Mouse (Mus musculus) liver, embryonic 15.5 days (tissue): Measurements from ENCODE around the gene Polr2h. TPM values are rescaled to one million over a fixed set of nuclear protein-coding genes. Genes with fewer than 3 reads are reported as not detected.

Experiments
- ATAC-seq: fragments of 200-750 bp; cut with Nextera tagmentation; 2 replicates; pipeline ENCODE4 v1.8.0; 2017; ENCODE audit warnings: moderate number of reproducible peaks, mild to moderate bottlenecking, moderate library complexity; ENCODE audit not compliant: insufficient read depth
- H3K27ac ChIP-seq: fragments of 300-500 bp; sonication (generic); replicated peaks from 2 replicates; pipeline ENCODE4 v1.5.1; 2015; ENCODE audit warnings: mild to moderate bottlenecking, inconsistent platforms
- H3K27me3 ChIP-seq: fragments of 300-500 bp; sonication (generic); 2 replicates; pipeline ENCODE4 v1.6.1; 2015; ENCODE audit warnings: mild to moderate bottlenecking, inconsistent platforms
- H3K36me3 ChIP-seq: fragments of 300-500 bp; sonication (generic); replicated peaks from 2 replicates; pipeline ENCODE4 v1.6.1; 2015; ENCODE audit warnings: moderate library complexity, mild to moderate bottlenecking, inconsistent platforms
- H3K4me1 ChIP-seq: fragments of 300-500 bp; sonication (generic); replicated peaks from 2 replicates; pipeline ENCODE4 v1.6.1; 2015; ENCODE audit warnings: inconsistent platforms
- H3K4me2 ChIP-seq: fragments of 300-500 bp; sonication (generic); 2 replicates; pipeline ENCODE4 v1.6.1; 2015; ENCODE audit warnings: moderate library complexity, mild to moderate bottlenecking, inconsistent platforms
- H3K4me3 ChIP-seq: fragments of 300-500 bp; sonication (generic); replicated peaks from 2 replicates; pipeline ENCODE4 v1.5.1; 2015; ENCODE audit warnings: mild to moderate bottlenecking, inconsistent platforms
- H3K9ac ChIP-seq: fragments of 300-500 bp; sonication (generic); 2 replicates; pipeline ENCODE4 v1.6.1; 2015; ENCODE audit warnings: moderate library complexity, mild to moderate bottlenecking, inconsistent platforms
- H3K9me3 ChIP-seq: fragments of 300-500 bp; sonication (generic); replicated peaks from 2 replicates; pipeline ENCODE4 v1.6.1; 2016; ENCODE audit warnings: inconsistent platforms
- WGBS: fragments of 180-500 bp; shearing (Covaris S2); methylation state at CpG from one replicate; pipeline ENCODE4 v1.1.7; 2015; ENCODE audit warnings: mixed read lengths; ENCODE audit not compliant: insufficient replicate concordance; 5-methylcytosine and 5-hydroxymethylcytosine counted together
- polyA plus RNA-seq: library from polyadenylated mRNA; unstranded; fragments of >200 nt; fragmentation: Nextera tagmentation; extraction: Ambion mirVana; gene quantifications from 2 replicates; pipeline ENCODE4 v1.2.1, GENCODE M21; 2015

Gene Polr2h
- polyA plus RNA-seq, 1 experiment from 2014 or later: 39.3 TPM

DNA sequence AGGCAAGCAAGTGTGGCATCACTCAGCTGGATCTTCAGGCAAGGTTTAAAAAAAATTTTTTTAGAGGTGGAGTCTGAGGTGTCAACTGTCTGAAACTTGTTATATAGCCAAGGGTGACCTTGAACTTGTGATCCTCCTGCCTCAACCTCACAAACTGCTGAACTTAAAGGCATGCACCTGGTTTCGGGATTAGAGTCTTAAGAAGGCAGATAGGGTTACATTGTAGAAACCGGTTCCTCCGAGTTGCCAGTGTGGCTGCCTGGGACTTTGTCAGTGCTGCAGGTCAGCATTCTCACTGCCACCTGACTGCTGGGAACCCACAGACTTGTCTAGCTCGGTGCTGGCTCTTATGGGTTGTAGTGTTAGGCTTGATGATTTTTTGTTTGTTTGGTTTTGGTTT lies 5.8 kb downstream of the Polr2h start:
- WGBS: 56% methylated on average over 4 of the region's 4 CpGs
- Histone ChIP-seq H3K9ac (no peak overlapping the region), H3K36me3 (peaks cover 23% of the 10 kb centered on the region), H3K4me1 (peaks cover 17% of the 10 kb centered on the region), H3K4me2 (no peak overlapping the region), H3K4me3 (no peak overlapping the region), H3K9me3 (no peaks in the 10 kb centered on the region), H3K27me3 (0 out of 2 replicates have a peak, but pooled peaks cover 19% of the 10 kb centered on the region), H3K27ac (no peak overlapping the region)
- no peak for ATAC-seq

DNA sequence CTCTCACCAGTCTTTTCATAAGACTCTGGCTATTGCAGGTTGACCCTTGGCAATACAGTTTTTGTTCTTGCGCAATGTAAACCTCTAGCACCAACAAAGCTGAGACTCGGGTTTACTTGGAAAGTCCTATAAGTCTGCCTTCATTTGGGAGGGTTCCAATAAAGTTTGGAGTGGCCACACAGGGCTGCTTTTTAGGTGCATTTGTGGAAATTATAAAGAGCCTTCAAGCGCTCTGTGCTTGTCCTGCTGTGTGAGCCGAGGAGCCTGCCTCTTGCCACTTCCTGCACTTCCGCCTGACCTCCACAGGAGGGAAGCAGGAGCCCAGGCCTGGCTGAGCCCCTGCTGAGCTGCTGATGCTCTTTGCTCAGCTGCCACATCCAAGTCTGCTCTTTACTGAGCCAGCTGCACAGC lies 6.9 kb downstream of the Polr2h start:
- Histone ChIP-seq H3K9me3 (no peaks in the 10 kb centered on the region), H3K9ac (no peak overlapping the region), H3K27me3 (peaks cover 29% of the 10 kb centered on the region), H3K4me1 (peaks cover 10% of the 10 kb centered on the region), H3K36me3 (peaks cover 23% of the 10 kb centered on the region), H3K27ac (no peak overlapping the region), H3K4me2 (no peak overlapping the region), H3K4me3 (no peak overlapping the region)
- peak; percentile 59 for ATAC-seq
- WGBS: 30% methylated on average over 5 of the region's 5 CpGs

- peaks cover 10% of the 10 kb centered on the region for H3K4me1 ChIP-seq
- no peak for ATAC-seq
- H3K9me3 ChIP-seq: no peaks in the 10 kb centered on the region
- H3K36me3 ChIP-seq: peaks cover 17% of the 10 kb centered on the region
- no peak overlapping the region for H3K4me3 ChIP-seq
- H3K27me3 ChIP-seq: peaks cover 38% of the 10 kb centered on the region
- no peak overlapping the region for H3K27ac ChIP-seq
- 77% methylated on average over 7 of the region's 7 CpGs for WGBS
- no peak overlapping the region for H3K4me2 ChIP-seq
- no peak overlapping the region for H3K9ac ChIP-seq
Observed at GRCm38 (mm10) chr16:20725321-20725720, 7.9 kb downstream of the Polr2h start.

GRCm38 (mm10) chr16:20725750-20726149 lies 8.3 kb downstream of the Polr2h start:
- peaks cover 10% of the 10 kb centered on the region for H3K4me1 ChIP-seq
- no peaks in the 10 kb centered on the region for H3K9me3 ChIP-seq
- no peak overlapping the region for H3K9ac ChIP-seq
- H3K27ac ChIP-seq: no peak overlapping the region
- H3K4me2 ChIP-seq: no peak overlapping the region
- peaks cover 42% of the 10 kb centered on the region for H3K27me3 ChIP-seq
- WGBS: 54% methylated on average over 4 of the region's 4 CpGs
- peaks cover 12% of the 10 kb centered on the region; the same call in 1 of the 2 replicates for H3K36me3 ChIP-seq
- H3K4me3 ChIP-seq: no peak overlapping the region
- ATAC-seq: no peak

- Histone ChIP-seq H3K4me2 (no peak overlapping the region), H3K27ac (no peak overlapping the region), H3K4me1 (peaks cover 10% of the 10 kb centered on the region), H3K9me3 (no peaks in the 10 kb centered on the region), H3K36me3 (peaks cover 9% of the 10 kb centered on the region; the same call in 1 of the 2 replicates), H3K27me3 (peaks cover 49% of the 10 kb centered on the region), H3K4me3 (no peak overlapping the region), H3K9ac (no peak overlapping the region)
- WGBS: 23% methylated on average over 1 of the region's 1 CpGs
- no peak for ATAC-seq
Observed at GRCm38 (mm10) chr16:20726384-20726783, 8.9 kb downstream of the Polr2h start.

DNA sequence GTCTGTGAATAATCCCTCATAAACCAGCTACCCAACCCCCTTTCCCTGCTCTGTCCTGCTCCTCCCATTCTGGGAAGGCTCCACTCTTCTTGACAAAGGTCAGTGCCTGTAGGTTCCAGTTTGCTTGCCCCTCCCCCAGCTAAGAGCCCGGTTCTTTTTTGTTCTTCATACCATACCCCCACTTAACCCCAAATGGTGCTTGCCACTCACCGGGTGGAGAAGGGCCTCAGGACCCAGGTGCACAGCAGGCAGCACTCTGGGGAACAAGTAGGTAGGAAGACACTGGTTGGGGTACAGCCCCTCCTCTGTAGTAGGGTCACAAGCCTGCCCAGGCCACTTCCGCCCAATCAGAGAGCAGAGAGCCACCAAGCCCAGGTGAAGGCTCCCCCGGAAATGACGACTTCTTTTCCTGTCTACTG lies 12.8 kb downstream of the Polr2h start:
- Histone ChIP-seq H3K4me3 (peak overlapping the region; percentile 38), H3K27ac (peak overlapping the region; percentile 56), H3K36me3 (no peaks in the 10 kb centered on the region), H3K4me2 (peak overlapping the region; percentile 19; the same call in 1 of the 2 replicates), H3K9ac (no peak overlapping the region), H3K27me3 (peaks cover 85% of the 10 kb centered on the region), H3K4me1 (peaks cover 16% of the 10 kb centered on the region), H3K9me3 (no peaks in the 10 kb centered on the region)
- WGBS: 25% methylated on average over 5 of the region's 5 CpGs
- peak; percentile 85 for ATAC-seq

GRCm38 (mm10) chr16:20731688-20732087 lies 14.2 kb downstream of the Polr2h start:
- no peak for ATAC-seq
- WGBS: 45% methylated on average over 5 of the region's 5 CpGs
- no peaks in the 10 kb centered on the region for H3K36me3 ChIP-seq
- no peak overlapping the region for H3K9ac ChIP-seq
- H3K27me3 ChIP-seq: peaks cover 87% of the 10 kb centered on the region
- H3K4me1 ChIP-seq: peaks cover 16% of the 10 kb centered on the region
- H3K9me3 ChIP-seq: no peaks in the 10 kb centered on the region
- H3K27ac ChIP-seq: no peak overlapping the region
- no peak overlapping the region for H3K4me2 ChIP-seq
- H3K4me3 ChIP-seq: no peak overlapping the region

- Histone ChIP-seq H3K27ac (no peak overlapping the region), H3K27me3 (peaks cover 89% of the 10 kb centered on the region), H3K4me3 (peak overlapping the region; percentile 52), H3K9me3 (no peaks in the 10 kb centered on the region), H3K4me2 (peak overlapping the region; percentile 73), H3K36me3 (no peaks in the 10 kb centered on the region), H3K4me1 (peaks cover 16% of the 10 kb centered on the region), H3K9ac (peak overlapping the region; percentile 25; the same call in 1 of the 2 replicates)
- WGBS: 2% methylated on average over 30 of the region's 30 CpGs
- no peak for ATAC-seq
Observed at GRCm38 (mm10) chr16:20732251-20732924, 14.9 kb downstream of the Polr2h start.

GRCm38 (mm10) chr16:20732925-20733730 lies 15.7 kb downstream of the Polr2h start, which contains the start of gene Chrd:
TSS of gene Chrd (plus strand) at chr16:20733127.
- Histone ChIP-seq H3K4me3 (peak within 1 kb of the TSS; percentile 52), H3K9ac (peak within 1 kb of the TSS; percentile 25; the same call in 1 of the 2 replicates), H3K36me3 (no peaks in the 10 kb centered on the region), H3K4me1 (peaks cover 16% of the 10 kb centered on the region), H3K27ac (no peak within 1 kb of the TSS), H3K27me3 (peaks cover 90% of the 10 kb centered on the region), H3K9me3 (no peaks in the 10 kb centered on the region), H3K4me2 (peak within 1 kb of the TSS; percentile 73)
- 2% methylated on average over 70 of the region's 70 CpGs for WGBS
- no peak for ATAC-seq

- H3K27me3 ChIP-seq: peaks cover 83% of the 10 kb centered on the region
- WGBS: 4% methylated on average over 45 of the region's 45 CpGs
- H3K4me1 ChIP-seq: peaks cover 16% of the 10 kb centered on the region
Observed at GRCm38 (mm10) chr16:20733731-20734730, 16.6 kb downstream of the Polr2h start, which contains the start of gene Thpo. TSS of gene Thpo (minus strand) at chr16:20734511.

More at GRCm38 (mm10) chr16:20733731-20734730, 16.6 kb downstream of the Polr2h start, which contains the start of gene Thpo:
- Histone ChIP-seq H3K9ac (no peak within 1 kb of the TSS), H3K27ac (no peak within 1 kb of the TSS), H3K9me3 (no peaks in the 10 kb centered on the region), H3K4me2 (peak within 1 kb of the TSS; percentile 73), H3K36me3 (no peaks in the 10 kb centered on the region), H3K4me3 (peak within 1 kb of the TSS; percentile 52)
- no peak for ATAC-seq
